Mouse (Mus musculus) ES-E14 (cell line): ENCODE data around the gene F2.

Experiments used
- MAFK ChIP-seq: IDR thresholded peaks from 2 replicates; pipeline ENCODE4 v1.6.1; 2014; ENCODE audit warnings: mild to moderate bottlenecking, low read depth, low read length, inconsistent platforms; ENCODE audit not compliant: insufficient read depth
- ZC3H11A ChIP-seq: IDR thresholded peaks from 2 replicates; pipeline ENCODE4 v1.6.1; 2012; ENCODE audit warnings: low read depth, mild to moderate bottlenecking, inconsistent platforms, low read length, borderline replicate concordance

GRCm38 (mm10) chr2:91622356-91622755, 13.9 kb downstream of the F2 start:
- TF ChIP-seq ZC3H11A (no peak), MAFK (no peak)
